Mouse (Mus musculus): ENCODE measurements at regions not wholly inside any gene's neighbourhood (a gene's known extent, or its start where the extent isn't known, plus 50 kb on each side); places are given as distances from the start of the nearest gene placed in this dataset.

DNA sequence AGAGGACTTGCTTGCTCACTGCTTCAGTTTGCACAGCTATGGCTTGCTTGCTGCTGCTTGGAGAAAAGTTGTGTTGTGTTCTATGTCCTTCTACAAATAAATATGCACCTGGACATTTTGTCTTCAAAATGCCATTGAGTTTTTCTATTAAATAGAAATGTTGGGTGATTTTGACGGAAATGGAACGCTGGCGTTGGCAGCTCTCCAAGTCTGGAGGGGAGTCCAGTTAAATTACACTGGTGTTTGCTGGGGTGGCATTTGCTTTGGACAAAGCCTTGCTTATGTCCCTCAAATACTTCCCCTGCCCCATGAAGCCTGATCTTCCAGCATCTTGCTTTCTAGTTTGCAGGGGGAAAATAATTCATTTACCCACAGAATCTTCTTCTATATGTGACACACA lies 556.0 kb upstream of the Nbea start:
- no peak for DNase-seq (ENCODE audit: low read depth, low spot score)
- H3K27ac ChIP-seq (ENCODE audit: insufficient read depth, low read depth, low read length, poor library complexity, severe bottlenecking): no peak overlapping the region
- H3K36me3 ChIP-seq (ENCODE audit: control insufficient read depth, insufficient read depth, low read length, poor library complexity, severe bottlenecking): no peaks in the 10 kb centered on the region
- TF ChIP-seq HCFC1 (IDR thresholded peaks at IDR 0.05; ENCODE audit: borderline replicate concordance, insufficient read depth, low read length): no peak
- no peaks in the 10 kb centered on the region for H3K9me3 ChIP-seq (ENCODE audit: control insufficient read depth, insufficient read depth, low read depth, low read length)
- in situ Hi-C loops (cut with MboI; ENCODE audit: low sequenced_read_pairs in 2 of 2, unreplicated experiment in 2 of 2): no loop called here
- H3K9ac ChIP-seq (ENCODE audit: insufficient read depth, low read depth, low read length, poor library complexity, severe bottlenecking): no peak overlapping the region
- H3K4me3 ChIP-seq (ENCODE audit: insufficient read depth in 1 of 2, low read depth in 1 of 2, low read length in 2 of 2, poor library complexity in 1 of 2, severe bottlenecking in 1 of 2): no peak overlapping the region
- H3K4me1 ChIP-seq (ENCODE audit: control insufficient read depth in 2 of 2, insufficient read depth in 2 of 2, low read length in 2 of 2, poor library complexity in 1 of 2): no peaks in the 10 kb centered on the region

DNA sequence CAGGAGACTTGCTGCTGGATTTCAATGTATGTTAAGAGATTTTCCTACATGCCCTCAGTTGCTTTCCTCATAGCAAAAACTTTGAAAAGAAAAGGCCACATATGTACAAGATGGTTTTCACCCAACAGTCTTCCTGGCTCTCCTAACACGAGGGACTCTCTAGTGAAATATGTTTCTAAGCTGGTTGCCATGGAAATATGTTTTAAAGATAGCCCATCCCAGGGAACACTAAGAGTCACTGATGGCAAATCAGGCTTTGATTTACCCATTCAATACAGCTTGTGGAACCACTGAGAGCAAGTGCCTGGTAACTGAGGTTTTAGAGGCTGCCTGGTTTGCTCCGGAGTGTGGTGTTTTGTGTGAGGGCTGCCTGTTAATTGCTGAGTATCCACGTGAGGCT lies 547.3 kb upstream of the Nbea start:
- no peaks in the 10 kb centered on the region for H3K9me3 ChIP-seq (ENCODE audit: control insufficient read depth, insufficient read depth, low read depth, low read length)
- no peaks in the 10 kb centered on the region for H3K4me1 ChIP-seq (ENCODE audit: control insufficient read depth in 2 of 2, insufficient read depth in 2 of 2, low read length in 2 of 2, poor library complexity in 1 of 2)
- no peak for DNase-seq (ENCODE audit: low read depth, low spot score)
- in situ Hi-C loops (cut with MboI; ENCODE audit: low sequenced_read_pairs in 2 of 2, unreplicated experiment in 2 of 2): no loop called here
- H3K9ac ChIP-seq (ENCODE audit: insufficient read depth, low read depth, low read length, poor library complexity, severe bottlenecking): no peak overlapping the region
- H3K36me3 ChIP-seq (ENCODE audit: control insufficient read depth, insufficient read depth, low read length, poor library complexity, severe bottlenecking): no peaks in the 10 kb centered on the region
- TF ChIP-seq CHD2 (IDR thresholded peaks at IDR 0.05; ENCODE audit: low read depth, low read length) (no peak), ZC3H11A (IDR thresholded peaks at IDR 0.05; ENCODE audit: borderline replicate concordance, low read depth, low read length) (no peak), MAFK (IDR thresholded peaks at IDR 0.05; ENCODE audit: insufficient read depth, low read depth, low read length) (no peak), HCFC1 (IDR thresholded peaks at IDR 0.05; ENCODE audit: borderline replicate concordance, insufficient read depth, low read length) (no peak), ZNF384 (IDR thresholded peaks at IDR 0.05; ENCODE audit: low read depth, low read length) (no peak)
- H3K27ac ChIP-seq (ENCODE audit: insufficient read depth, low read depth, low read length, poor library complexity, severe bottlenecking): no peak overlapping the region
- H3K4me3 ChIP-seq (ENCODE audit: insufficient read depth in 1 of 2, low read depth in 1 of 2, low read length in 2 of 2, poor library complexity in 1 of 2, severe bottlenecking in 1 of 2): no peak overlapping the region

- H3K4me1 ChIP-seq (ENCODE audit: control insufficient read depth in 2 of 2, insufficient read depth in 2 of 2, low read length in 2 of 2, poor library complexity in 1 of 2): no peaks in the 10 kb centered on the region
- TF ChIP-seq HCFC1 (IDR thresholded peaks at IDR 0.05; ENCODE audit: borderline replicate concordance, insufficient read depth, low read length) (no peak), ZNF384 (IDR thresholded peaks at IDR 0.05; ENCODE audit: low read depth, low read length) (no peak), ZC3H11A (IDR thresholded peaks at IDR 0.05; ENCODE audit: borderline replicate concordance, low read depth, low read length) (no peak), MAFK (IDR thresholded peaks at IDR 0.05; ENCODE audit: insufficient read depth, low read depth, low read length) (no peak), CHD2 (IDR thresholded peaks at IDR 0.05; ENCODE audit: low read depth, low read length) (no peak)
- no peak overlapping the region for H3K27ac ChIP-seq (ENCODE audit: insufficient read depth, low read depth, low read length, poor library complexity, severe bottlenecking)
- no peak overlapping the region for H3K4me3 ChIP-seq (ENCODE audit: insufficient read depth in 1 of 2, low read depth in 1 of 2, low read length in 2 of 2, poor library complexity in 1 of 2, severe bottlenecking in 1 of 2)
- DNase-seq (ENCODE audit: low read depth, low spot score): peak; percentile 7
- H3K9ac ChIP-seq (ENCODE audit: insufficient read depth, low read depth, low read length, poor library complexity, severe bottlenecking): no peak overlapping the region
- in situ Hi-C loops (cut with MboI; ENCODE audit: low sequenced_read_pairs in 2 of 2, unreplicated experiment in 2 of 2): no loop called here
- H3K36me3 ChIP-seq (ENCODE audit: control insufficient read depth, insufficient read depth, low read length, poor library complexity, severe bottlenecking): no peaks in the 10 kb centered on the region
- H3K9me3 ChIP-seq (ENCODE audit: control insufficient read depth, insufficient read depth, low read depth, low read length): no peaks in the 10 kb centered on the region
Measured at GRCm38 (mm10) chr3:56724991-56725390, 541.5 kb upstream of the Nbea start.

- TF ChIP-seq CHD2 (IDR thresholded peaks at IDR 0.05; ENCODE audit: low read depth, low read length) (no peak), ZNF384 (IDR thresholded peaks at IDR 0.05; ENCODE audit: low read depth, low read length) (no peak), ZC3H11A (IDR thresholded peaks at IDR 0.05; ENCODE audit: borderline replicate concordance, low read depth, low read length) (no peak), HCFC1 (IDR thresholded peaks at IDR 0.05; ENCODE audit: borderline replicate concordance, insufficient read depth, low read length) (no peak), MAFK (IDR thresholded peaks at IDR 0.05; ENCODE audit: insufficient read depth, low read depth, low read length) (no peak)
- in situ Hi-C loops (cut with MboI; ENCODE audit: low sequenced_read_pairs in 2 of 2, unreplicated experiment in 2 of 2): no loop called here
- no peak overlapping the region for H3K4me3 ChIP-seq (ENCODE audit: insufficient read depth in 1 of 2, low read depth in 1 of 2, low read length in 2 of 2, poor library complexity in 1 of 2, severe bottlenecking in 1 of 2)
- no peak overlapping the region for H3K27ac ChIP-seq (ENCODE audit: insufficient read depth, low read depth, low read length, poor library complexity, severe bottlenecking)
- H3K36me3 ChIP-seq (ENCODE audit: control insufficient read depth, insufficient read depth, low read length, poor library complexity, severe bottlenecking): no peaks in the 10 kb centered on the region
- H3K4me1 ChIP-seq (ENCODE audit: control insufficient read depth in 2 of 2, insufficient read depth in 2 of 2, low read length in 2 of 2, poor library complexity in 1 of 2): no peaks in the 10 kb centered on the region
- no peak for DNase-seq (ENCODE audit: low read depth, low spot score)
- no peaks in the 10 kb centered on the region for H3K9me3 ChIP-seq (ENCODE audit: control insufficient read depth, insufficient read depth, low read depth, low read length)
- H3K9ac ChIP-seq (ENCODE audit: insufficient read depth, low read depth, low read length, poor library complexity, severe bottlenecking): no peak overlapping the region
Measured at GRCm38 (mm10) chr3:56708260-56708659, 524.8 kb upstream of the Nbea start.

DNA sequence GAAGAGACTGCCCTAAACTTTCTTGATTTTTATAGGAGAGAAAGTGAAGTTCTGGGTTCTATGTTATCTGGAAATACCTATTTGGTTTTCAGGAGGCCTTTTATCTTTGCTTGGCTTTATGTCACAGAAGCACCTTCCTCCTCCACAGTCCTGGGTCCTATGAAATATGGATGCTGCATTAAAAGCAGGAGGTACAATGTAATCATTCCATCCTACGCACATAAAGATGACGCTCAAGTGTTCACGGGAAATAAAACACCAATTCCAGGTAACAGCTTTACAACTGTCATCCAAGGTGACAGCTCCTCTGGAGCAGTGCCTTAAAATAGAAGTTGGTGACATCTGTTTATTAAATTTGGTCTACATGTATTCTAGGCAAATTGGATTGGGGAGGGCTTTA lies 523.8 kb upstream of the Nbea start:
- no peaks in the 10 kb centered on the region for H3K9me3 ChIP-seq (ENCODE audit: control insufficient read depth, insufficient read depth, low read depth, low read length)
- in situ Hi-C loops (cut with MboI; ENCODE audit: low sequenced_read_pairs in 2 of 2, unreplicated experiment in 2 of 2): no loop called here
- no peak for DNase-seq (ENCODE audit: low read depth, low spot score)
- TF ChIP-seq HCFC1 (IDR thresholded peaks at IDR 0.05; ENCODE audit: borderline replicate concordance, insufficient read depth, low read length): no peak
- no peak for TF ChIP-seq MAFK (IDR thresholded peaks at IDR 0.05; ENCODE audit: insufficient read depth, low read depth, low read length)
- TF ChIP-seq ZNF384 (IDR thresholded peaks at IDR 0.05; ENCODE audit: low read depth, low read length): no peak
- TF ChIP-seq ZC3H11A (IDR thresholded peaks at IDR 0.05; ENCODE audit: borderline replicate concordance, low read depth, low read length): no peak
- no peak for TF ChIP-seq CHD2 (IDR thresholded peaks at IDR 0.05; ENCODE audit: low read depth, low read length)
- no peaks in the 10 kb centered on the region for H3K36me3 ChIP-seq (ENCODE audit: control insufficient read depth, insufficient read depth, low read length, poor library complexity, severe bottlenecking)
- no peak overlapping the region for H3K9ac ChIP-seq (ENCODE audit: insufficient read depth, low read depth, low read length, poor library complexity, severe bottlenecking)
- H3K27ac ChIP-seq (ENCODE audit: insufficient read depth, low read depth, low read length, poor library complexity, severe bottlenecking): no peak overlapping the region
- H3K4me3 ChIP-seq (ENCODE audit: insufficient read depth in 1 of 2, low read depth in 1 of 2, low read length in 2 of 2, poor library complexity in 1 of 2, severe bottlenecking in 1 of 2): no peak overlapping the region
- H3K4me1 ChIP-seq (ENCODE audit: control insufficient read depth in 2 of 2, insufficient read depth in 2 of 2, low read length in 2 of 2, poor library complexity in 1 of 2): no peaks in the 10 kb centered on the region

Measured in ES-E14 (cell line).